Mouse (Mus musculus) liver, postnatal 0 days (tissue): ENCODE data around the gene Ociad1.

Experiments used
- CTCF ChIP-seq: sonication (generic); IDR thresholded peaks from 2 replicates; pipeline ENCODE4 v1.5.1; 2016; ENCODE audit warnings: antibody characterized with exemption, low read depth
- EP300 ChIP-seq: IDR thresholded peaks from 2 replicates; pipeline ENCODE4 v1.6.1; 2016; ENCODE audit warnings: antibody characterized with exemption, low read depth, mild to moderate bottlenecking

DNA sequence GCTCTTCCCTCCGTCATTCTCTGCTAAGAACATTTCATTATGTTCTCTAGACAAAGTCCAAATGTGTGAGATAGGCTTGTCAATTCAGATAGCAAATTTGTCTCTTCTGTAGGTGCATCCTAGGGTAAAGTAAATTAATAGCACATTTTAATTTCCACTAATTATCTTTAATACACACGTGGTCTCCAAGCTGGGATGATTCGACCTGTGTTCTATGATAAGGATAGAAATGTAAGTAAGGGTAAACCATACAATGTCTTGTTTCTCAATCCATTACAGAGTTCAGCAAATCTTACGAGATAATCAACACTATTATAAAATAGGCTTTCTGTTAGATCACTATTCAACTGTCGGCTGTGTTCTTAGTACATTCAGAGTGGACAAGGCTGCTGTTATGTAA, 26.7 kb downstream of the Ociad1 start:
- TF ChIP-seq CTCF (no peak), EP300 (no peak)
